Mouse (Mus musculus) liver, adult 2 months (tissue): ENCODE measurements at regions not wholly inside any gene's neighbourhood (a gene's known extent, or its start where the extent isn't known, plus 50 kb on each side); places are given as distances from the start of the nearest gene placed in this dataset.

Source experiments
- DNase-seq: peaks from one replicate; pipeline ENCODE4 v3.0.0-alpha.2; 2011; ENCODE audit warnings: low read depth, low spot score; ENCODE audit errors: extremely low read depth
- H3K27ac ChIP-seq: fragments of 200-500 bp; replicated peaks from 2 replicates; pipeline ENCODE4 v1.5.1; 2012; ENCODE audit warnings: low read depth, mild to moderate bottlenecking, control low read depth, inconsistent platforms, low read length; ENCODE audit not compliant: insufficient read depth
- H3K27me3 ChIP-seq: fragments of 200-500 bp; 2 replicates; pipeline ENCODE4 v1.6.1; 2012; ENCODE audit warnings: mild to moderate bottlenecking, moderate library complexity, low read length, inconsistent platforms; ENCODE audit not compliant: control insufficient read depth, insufficient read depth
- H3K36me3 ChIP-seq: fragments of 200-500 bp; 2 replicates; pipeline ENCODE4 v1.6.1; 2012; ENCODE audit warnings: low read length, inconsistent platforms; ENCODE audit not compliant: control insufficient read depth, insufficient read depth
- H3K4me1 ChIP-seq: fragments of 200-500 bp; 2 replicates; pipeline ENCODE4 v1.6.1; 2011; ENCODE audit warnings: low read length; ENCODE audit not compliant: control insufficient read depth, insufficient read depth
- H3K4me3 ChIP-seq: fragments of 200-500 bp; 2 replicates; pipeline ENCODE4 v1.5.1; 2011; ENCODE audit warnings: low read depth, mild to moderate bottlenecking, control low read depth, low read length, moderate library complexity; ENCODE audit not compliant: insufficient read depth
- H3K79me2 ChIP-seq: fragments of 200-500 bp; 2 replicates; pipeline ENCODE4 v1.6.1; 2012; ENCODE audit warnings: inconsistent platforms, mild to moderate bottlenecking, low read length, moderate library complexity; ENCODE audit not compliant: control insufficient read depth, insufficient read depth
- H3K9ac ChIP-seq: fragments of 200-500 bp; 2 replicates; pipeline ENCODE4 v1.6.1; 2012; ENCODE audit warnings: low read depth, mild to moderate bottlenecking, control low read depth, inconsistent platforms, low read length
- CTCF ChIP-seq: fragments of 200-500 bp; IDR thresholded peaks from 2 replicates; pipeline ENCODE4 v1.5.1; 2011; ENCODE audit warnings: low read depth, low read length, control low read depth
- POLR2A ChIP-seq: fragments of 200-500 bp; IDR thresholded peaks from 2 replicates; pipeline ENCODE4 v1.6.1; 2011; ENCODE audit warnings: low read length, control low read depth; ENCODE audit not compliant: insufficient read depth; ENCODE audit errors: extremely low read depth
- WGBS: fragments of 180-500 bp; shearing (Covaris S2); methylation state at CpG from one replicate; pipeline ENCODE4 v1.1.7; 2018; 5-methylcytosine and 5-hydroxymethylcytosine counted together

- no peak overlapping the region for H3K27ac ChIP-seq
- H3K36me3 ChIP-seq = no peaks in the 10 kb centered on the region
- no peak overlapping the region for H3K9ac ChIP-seq
- no peak for TF ChIP-seq CTCF
- TF ChIP-seq POLR2A = no peak
- no peaks in the 10 kb centered on the region for H3K79me2 ChIP-seq
- H3K4me1 ChIP-seq = no peaks in the 10 kb centered on the region
- no peak for DNase-seq
- no peaks in the 10 kb centered on the region for H3K27me3 ChIP-seq
- 67% methylated on average over 6 of the region's 6 CpGs for WGBS
- H3K4me3 ChIP-seq = no peak overlapping the region
Observed at GRCm38 (mm10) chr2:74042430-74042829, 131.3 kb upstream of the Atp5g3 start.

- Histone ChIP-seq H3K36me3 (no peaks in the 10 kb centered on the region), H3K27me3 (no peaks in the 10 kb centered on the region), H3K9ac (no peak overlapping the region), H3K79me2 (no peaks in the 10 kb centered on the region), H3K27ac (no peak overlapping the region), H3K4me1 (no peaks in the 10 kb centered on the region), H3K4me3 (no peak overlapping the region)
- no peak for DNase-seq
- no peak for TF ChIP-seq CTCF
- 51% methylated on average over 6 of the region's 6 CpGs for WGBS
Observed at GRCm38 (mm10) chr2:74039580-74039979, 128.5 kb upstream of the Atp5g3 start.

GRCm38 (mm10) chr2:74036043-74036442 lies 124.9 kb upstream of the Atp5g3 start:
- H3K79me2 ChIP-seq = no peaks in the 10 kb centered on the region
- TF ChIP-seq CTCF (no peak), POLR2A (no peak)
- no peaks in the 10 kb centered on the region for H3K27me3 ChIP-seq
- H3K36me3 ChIP-seq = no peaks in the 10 kb centered on the region
- 90% methylated on average over 9 of the region's 9 CpGs for whole genome bisulfite sequencing
- H3K27ac ChIP-seq = no peak overlapping the region
- no peak overlapping the region for H3K4me3 ChIP-seq
- H3K4me1 ChIP-seq = no peaks in the 10 kb centered on the region
- no peak overlapping the region for H3K9ac ChIP-seq
- DNase-seq = no peak

GRCm38 (mm10) chr2:74032177-74033021 lies 121.3 kb upstream of the Atp5g3 start:
- H3K9ac ChIP-seq = no peak overlapping the region
- H3K4me1 ChIP-seq = no peaks in the 10 kb centered on the region
- H3K27ac ChIP-seq = no peak overlapping the region
- H3K4me3 ChIP-seq = no peak overlapping the region
- H3K27me3 ChIP-seq = peaks cover 2% of the 10 kb centered on the region; the same call in 1 of the 2 replicates
- WGBS = 55% methylated on average over 11 of the region's 11 CpGs
- peak; percentile 31 for DNase-seq
- no peaks in the 10 kb centered on the region for H3K79me2 ChIP-seq
- no peaks in the 10 kb centered on the region for H3K36me3 ChIP-seq
- TF ChIP-seq CTCF (no peak), POLR2A (no peak)

GRCm38 (mm10) chr2:74029938-74030337 lies 118.8 kb upstream of the Atp5g3 start:
- DNase-seq = no peak
- H3K27ac ChIP-seq = no peak overlapping the region
- WGBS = 71% methylated on average over 9 of the region's 9 CpGs
- no peaks in the 10 kb centered on the region for H3K4me1 ChIP-seq
- no peak overlapping the region for H3K9ac ChIP-seq
- H3K27me3 ChIP-seq = peaks cover 2% of the 10 kb centered on the region; the same call in 1 of the 2 replicates
- no peak overlapping the region for H3K4me3 ChIP-seq
- no peaks in the 10 kb centered on the region for H3K36me3 ChIP-seq
- no peaks in the 10 kb centered on the region for H3K79me2 ChIP-seq
- no peak for TF ChIP-seq CTCF
- no peak for TF ChIP-seq POLR2A

GRCm38 (mm10) chr2:74027404-74028104 lies 116.4 kb upstream of the Atp5g3 start:
- no peak for DNase-seq
- Histone ChIP-seq H3K4me3 (no peak overlapping the region), H3K36me3 (no peaks in the 10 kb centered on the region), H3K9ac (no peak overlapping the region), H3K79me2 (no peaks in the 10 kb centered on the region), H3K4me1 (no peaks in the 10 kb centered on the region; the same call in 1 of the 2 replicates), H3K27me3 (peaks cover 2% of the 10 kb centered on the region; the same call in 1 of the 2 replicates), H3K27ac (no peak overlapping the region)
- TF ChIP-seq CTCF (no peak), POLR2A (no peak)
- 78% methylated on average over 11 of the region's 11 CpGs for WGBS
